Mouse (Mus musculus) kidney, adult 10 weeks (tissue): Measurements from ENCODE around the gene Slc38a5. TPM values are rescaled to one million over a fixed set of nuclear protein-coding genes. Genes with fewer than 3 reads are reported as not detected.

Experiments used
- polyA plus RNA-seq: library from polyadenylated mRNA; stranded (reverse); fragments of 350-450 nt; fragmentation: Illumina TruSeq; extraction: RNeasy Lipid Tissue Mini Kit (QIAGEN cat#74804); gene quantifications from one replicate; pipeline ENCODE4 v1.2.3, GENCODE M21; 2014; ENCODE audit warnings: low read depth, low replicate concordance

Gene Slc38a5
- not detected for polyA plus RNA-seq

GRCm38 (mm10) chrX:8271083-8271820 is at the start of gene Slc38a5:
Gene Slc38a5 (plus strand): TSS chrX:8271133.

GRCm38 (mm10) chrX:8252334-8253285 is 18.3 kb upstream of the Slc38a5 start, which contains the start of gene Ftsj1:
Gene Ftsj1 (minus strand): TSS chrX:8252406.

GRCm38 (mm10) chrX:8327124-8327523 is 56.2 kb downstream of the Slc38a5 start, which contains the start of gene Ssxb10:
Gene Ssxb10 (plus strand): TSS chrX:8327424.

Other genes with a start within 250 kb of the Slc38a5 start
- 5.7 TPM for gene Suv39h1, start 196.4 kb upstream of the Slc38a5 start, polyA plus RNA-seq
- 0.28 TPM for gene Was, start 180.6 kb upstream of the Slc38a5 start, polyA plus RNA-seq
- 43.7 TPM for gene Wdr13, start 138.2 kb upstream of the Slc38a5 start, polyA plus RNA-seq
- gene Rbm3, start 125.3 kb upstream of the Slc38a5 start, polyA plus RNA-seq = 221 TPM
- gene Tbc1d25, start 95.0 kb upstream of the Slc38a5 start, polyA plus RNA-seq = 0.20 TPM
- 45.3 TPM for gene Ebp, start 77.6 kb upstream of the Slc38a5 start, polyA plus RNA-seq
- gene Porcn, start 64.6 kb upstream of the Slc38a5 start, polyA plus RNA-seq = 2.0 TPM
- 12.2 TPM for gene Ftsj1, start 18.7 kb upstream of the Slc38a5 start, polyA plus RNA-seq
- not detected for gene Ssxb10, start 56.3 kb downstream of the Slc38a5 start, polyA plus RNA-seq
- not detected for gene Ssxb9, start 95.8 kb downstream of the Slc38a5 start, polyA plus RNA-seq
- not detected for gene Ssxb1, start 142.2 kb downstream of the Slc38a5 start, polyA plus RNA-seq
- gene Ssxb2, start 190.6 kb downstream of the Slc38a5 start, polyA plus RNA-seq = not detected